Mouse (Mus musculus) hindlimb bud, embryonic 11.5 days (tissue): ENCODE data around the gene Secisbp2.
"Not testable (repeated sequence)": the region's sequence is repeated elsewhere in the genome, so short reads cannot be mapped to it uniquely, and the experiment has no call there.

Experiments
- DNase-seq: peaks from one replicate; pipeline ENCODE4 v3.0.0-alpha.2; 2012; ENCODE audit warnings: low read depth, low spot score; ENCODE audit errors: extremely low spot score

Secisbp2 gene

GRCm38 (mm10) chr13:51651408-51652064 lies at the start of gene Secisbp2:
Gene Secisbp2 (plus strand): TSS chr13:51651697.
- peak; percentile 58 for DNase-seq

GRCm38 (mm10) chr13:51602764-51603163 lies 48.7 kb upstream of the Secisbp2 start:
- no peak for DNase-seq

GRCm38 (mm10) chr13:51603221-51603893 lies 48.1 kb upstream of the Secisbp2 start:
- DNase-seq: no peak

- no peak for DNase-seq
Observed at GRCm38 (mm10) chr13:51603894-51604244, 47.6 kb upstream of the Secisbp2 start.

GRCm38 (mm10) chr13:51609231-51609630 lies 42.3 kb upstream of the Secisbp2 start:
- no peak for DNase-seq

GRCm38 (mm10) chr13:51611060-51611459 lies 40.4 kb upstream of the Secisbp2 start:
- DNase-seq: no peak

- no peak for DNase-seq
Observed at GRCm38 (mm10) chr13:51611500-51611899, 40.0 kb upstream of the Secisbp2 start.

- DNase-seq: no peak
Observed at GRCm38 (mm10) chr13:51615815-51616214, 35.7 kb upstream of the Secisbp2 start.

- DNase-seq: no peak
Observed at GRCm38 (mm10) chr13:51616417-51617044, 35.0 kb upstream of the Secisbp2 start.

GRCm38 (mm10) chr13:51617306-51617705 lies 34.2 kb upstream of the Secisbp2 start:
- no peak for DNase-seq

GRCm38 (mm10) chr13:51617861-51618260 lies 33.6 kb upstream of the Secisbp2 start:
- no peak for DNase-seq

- no peak for DNase-seq
Observed at GRCm38 (mm10) chr13:51618602-51619001, 32.9 kb upstream of the Secisbp2 start.

- DNase-seq: no peak
Observed at GRCm38 (mm10) chr13:51622626-51623025, 28.9 kb upstream of the Secisbp2 start.

GRCm38 (mm10) chr13:51623678-51624077 lies 27.8 kb upstream of the Secisbp2 start:
- no peak for DNase-seq

- no peak for DNase-seq
Observed at GRCm38 (mm10) chr13:51628273-51628848, 23.1 kb upstream of the Secisbp2 start.

GRCm38 (mm10) chr13:51631354-51631992 lies 20.0 kb upstream of the Secisbp2 start:
- DNase-seq: no peak

GRCm38 (mm10) chr13:51632560-51633218 lies 18.8 kb upstream of the Secisbp2 start:
- no peak for DNase-seq

- not testable (repeated sequence) for DNase-seq
Observed at GRCm38 (mm10) chr13:51635384-51635783, 16.1 kb upstream of the Secisbp2 start.

GRCm38 (mm10) chr13:51638958-51639357 lies 12.5 kb upstream of the Secisbp2 start:
- DNase-seq: no peak

GRCm38 (mm10) chr13:51641424-51641823 lies 10.1 kb upstream of the Secisbp2 start:
- DNase-seq: no peak
